Mouse (Mus musculus) heart, postnatal 0 days (tissue): ENCODE data around the gene Taf7l.

Source experiments
- CTCF ChIP-seq: IDR thresholded peaks from 2 replicates; pipeline ENCODE4 v1.5.1; 2016; ENCODE audit warnings: antibody characterized with exemption, control low read depth, low read depth
- EP300 ChIP-seq: IDR thresholded peaks from 2 replicates; pipeline ENCODE4 v1.6.1; 2016; ENCODE audit warnings: antibody characterized with exemption, low read depth

- TF ChIP-seq CTCF (no peak), EP300 (no peak)
These were observed 5.4 kb upstream of the Taf7l start for GRCm38 (mm10) chrX:134481720-134482119.
